Mouse (Mus musculus) cerebellum, adult 11 months (tissue): ENCODE data around the gene Arxes2.

ENCODE experiments used
- DNase-seq: peaks from one replicate; pipeline ENCODE4 v3.0.0; 2022

The Arxes2 gene

DNA sequence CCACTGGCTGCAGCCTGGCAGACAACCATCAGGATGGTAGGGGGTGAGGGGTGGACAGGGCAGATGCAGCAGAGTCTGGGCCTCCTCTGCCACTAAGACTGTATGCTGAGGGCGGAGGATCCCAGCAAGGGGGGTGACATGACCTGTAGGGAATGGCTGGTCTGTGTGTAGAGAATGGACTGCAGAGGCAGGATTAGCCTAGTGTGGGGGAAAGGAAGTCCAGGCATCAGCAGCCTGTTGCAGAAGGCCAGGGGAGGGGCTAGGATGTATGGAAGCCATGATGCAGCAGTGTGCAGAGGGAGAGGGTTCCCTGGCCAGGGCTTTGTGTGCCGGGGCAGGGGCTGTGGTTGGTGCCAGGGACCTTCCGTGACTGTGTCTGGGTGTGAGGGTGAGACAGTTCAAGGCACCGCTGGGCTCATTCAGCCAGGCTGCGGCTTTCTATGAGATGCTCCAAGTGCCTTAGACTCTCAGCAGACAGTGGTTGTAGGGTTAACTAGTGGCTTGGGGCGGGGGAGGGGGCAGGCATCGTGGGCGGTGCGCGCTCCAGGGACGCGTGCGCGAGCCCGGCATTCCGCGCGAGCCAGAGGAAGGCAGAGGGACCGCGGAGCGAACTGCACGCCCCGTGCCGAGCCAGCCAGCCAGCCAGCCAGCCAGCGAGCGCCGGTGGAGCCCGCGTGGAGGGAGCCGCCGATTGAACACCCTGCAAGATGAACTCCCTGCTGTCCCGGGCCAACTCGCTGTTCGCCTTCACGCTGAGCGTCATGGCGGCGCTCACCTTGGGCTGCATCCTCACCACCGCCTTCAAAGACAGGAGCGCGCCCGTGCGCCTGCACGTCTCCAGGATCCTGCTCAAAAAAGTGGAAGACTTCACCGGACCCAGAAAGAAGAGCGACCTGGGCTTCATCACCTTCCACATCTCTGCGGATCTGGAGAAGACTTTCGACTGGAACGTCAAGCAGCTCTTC, 39.5 kb downstream of the Arxes2 start, which contains the start of gene Arxes1:
Gene Arxes1, plus strand, starts transcription at position 569 of the 965 bp plus-strand sequence.
- peak; percentile 39 for DNase-seq

DNA sequence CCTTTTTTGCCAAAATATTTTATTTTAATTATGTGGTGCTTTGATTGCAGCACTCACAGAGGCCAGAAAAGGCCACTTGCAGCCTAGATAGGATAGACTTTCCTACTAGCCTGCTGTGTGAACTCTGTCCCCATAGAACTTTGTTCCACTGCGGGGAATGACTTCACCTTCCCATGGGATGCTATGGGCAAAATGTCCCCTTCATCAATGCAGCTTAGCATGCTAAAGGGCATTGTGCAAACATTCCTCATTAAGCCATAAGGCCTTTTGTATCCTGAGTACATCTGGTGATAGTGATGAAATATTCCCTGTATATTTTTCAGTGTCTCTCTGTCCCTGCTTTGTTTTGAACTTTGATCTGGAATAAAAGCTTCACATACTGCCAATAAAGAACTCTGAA, 50.1 kb downstream of the Arxes2 start:
- DNase-seq: no peak
